Mouse (Mus musculus) bone marrow, adult 2 months (tissue): Measurements from ENCODE around the gene Akain1.

ENCODE experiments used
- CTCF ChIP-seq: fragments of 200-500 bp; IDR thresholded peaks from 2 replicates; pipeline ENCODE4 v1.5.1; 2011; ENCODE audit warnings: low read length, control low read depth; ENCODE audit not compliant: control insufficient read depth, insufficient read depth
- POLR2A ChIP-seq: fragments of 200-500 bp; IDR thresholded peaks from 2 replicates; pipeline ENCODE4 v1.6.1; 2011; ENCODE audit warnings: low read depth, mild to moderate bottlenecking, control low read depth, low read length, borderline replicate concordance; ENCODE audit not compliant: control insufficient read depth

DNA sequence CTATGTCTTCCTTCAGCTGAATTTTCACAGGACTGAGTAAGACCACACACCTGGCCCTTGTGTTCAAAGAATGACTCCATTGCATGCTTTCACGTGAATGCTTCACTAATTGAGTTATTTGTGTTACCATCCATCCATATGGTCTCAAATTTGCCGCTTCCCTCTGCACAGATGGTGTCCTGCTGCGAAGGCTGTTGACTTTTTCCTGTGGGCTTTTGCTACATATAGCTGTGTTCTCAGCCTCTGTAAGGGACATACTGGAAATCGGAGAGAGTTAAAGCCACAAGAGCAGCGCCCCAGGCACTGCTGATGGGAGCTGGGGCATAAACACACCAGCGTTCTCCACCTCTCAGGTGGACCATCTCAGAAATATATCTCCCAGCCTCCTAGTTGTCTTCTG, 53.2 kb downstream of the Akain1 start:
- TF ChIP-seq CTCF, result no peak
- no peak for TF ChIP-seq POLR2A
